Mouse (Mus musculus): ENCODE measurements around the gene Spry1. TPM values are rescaled to one million over a fixed set of nuclear protein-coding genes. Genes with fewer than 3 reads are reported as not detected.

Spry1 gene
- polyA plus RNA-seq, 1 experiment from 2014 or later = 19.6 TPM

- Histone ChIP-seq H3K27ac (replicated peaks) (peak overlapping the region; percentile 47), H3K9me3 (replicated peaks) (no peaks in the 10 kb centered on the region), H3K27me3 (ENCODE audit: low read depth, poor library complexity, severe bottlenecking) (peaks cover 55% of the 10 kb centered on the region), H3K36me3 (no peaks in the 10 kb centered on the region), H3K4me3 (peak overlapping the region; percentile 40), H3K4me1 (peaks cover 27% of the 10 kb centered on the region)
- peak; percentile 37 for DNase-seq (ENCODE audit: low spot score)
- WGBS = 35% methylated on average over 28 of the region's 28 CpGs
Observed at GRCm38 (mm10) chr3:37687158-37687980, 47.6 kb downstream of the Spry1 start.

GRCm38 (mm10) chr3:37692945-37693344 lies 53.2 kb downstream of the Spry1 start:
- Histone ChIP-seq H3K9me3 (replicated peaks) (no peaks in the 10 kb centered on the region), H3K27ac (replicated peaks) (no peak overlapping the region), H3K36me3 (no peaks in the 10 kb centered on the region), H3K27me3 (ENCODE audit: low read depth, poor library complexity, severe bottlenecking) (peaks cover 9% of the 10 kb centered on the region), H3K4me3 (no peak overlapping the region), H3K4me1 (peaks cover 5% of the 10 kb centered on the region)
- DNase-seq (ENCODE audit: low spot score) = no peak
- 79% methylated on average over 4 of the region's 4 CpGs for WGBS

- DNase-seq (ENCODE audit: low spot score) = no peak
- Histone ChIP-seq H3K4me3 (no peak overlapping the region), H3K36me3 (no peaks in the 10 kb centered on the region), H3K9me3 (replicated peaks) (no peaks in the 10 kb centered on the region), H3K4me1 (peaks cover 4% of the 10 kb centered on the region), H3K27ac (replicated peaks) (no peak overlapping the region), H3K27me3 (ENCODE audit: low read depth, poor library complexity, severe bottlenecking) (peaks cover 3% of the 10 kb centered on the region)
- 92% methylated on average over 8 of the region's 8 CpGs for WGBS
Observed at GRCm38 (mm10) chr3:37693552-37693951, 53.8 kb downstream of the Spry1 start.

Other genes with a start within 250 kb of the Spry1 start
- 40.1 and 48.9 TPM in 2 replicates for gene Spata5, start 220.1 kb upstream of the Spry1 start, polyA plus RNA-seq (2016; fragmentation: Nextera tagmentation; extraction: Ambion mirVana)
- 3.8 and 5.0 TPM in 2 replicates for gene Nudt6, start 219.7 kb upstream of the Spry1 start, polyA plus RNA-seq (2016; fragmentation: Nextera tagmentation; extraction: Ambion mirVana)
- gene Gm5148, start 84.5 kb downstream of the Spry1 start, polyA plus RNA-seq (2016; fragmentation: Nextera tagmentation; extraction: Ambion mirVana) = 2.6 and 2.9 TPM in 2 replicates